Mouse (Mus musculus): ENCODE measurements around the gene Anks1b. TPM values are rescaled to one million over a fixed set of nuclear protein-coding genes. Genes with fewer than 3 reads are reported as not detected.

The Anks1b gene
- total and polyA plus RNA-seq, 3 experiments = not detected

GRCm38 (mm10) chr10:90851999-90852398 lies 978.7 kb downstream of the Anks1b start:
- Histone ChIP-seq H3K4me1 (ENCODE audit: control insufficient read depth in 1 of 2, insufficient read depth in 2 of 2, low read length in 2 of 2) (no peaks in the 10 kb centered on the region), H3K9me3 (replicated peaks; ENCODE audit: insufficient read depth, low read length) (no peaks in the 10 kb centered on the region), H3K27ac (ENCODE audit: control insufficient read depth, low read depth, low read length) (no peak overlapping the region), H3K9ac (ENCODE audit: control insufficient read depth, low read depth, low read length, poor library complexity, severe bottlenecking) (no peak overlapping the region), H3K27me3 (ENCODE audit: control insufficient read depth in 1 of 2, insufficient read depth in 2 of 2, low read length in 2 of 2) (peaks cover 0 to 5% of the 10 kb centered on the region in 2 experiments; a peak in 2 of 4 replicates), H3K36me3 (ENCODE audit: control insufficient read depth in 1 of 2, insufficient read depth in 2 of 2, low read length in 2 of 2) (no peaks in the 10 kb centered on the region), H3K4me3 (ENCODE audit: control insufficient read depth in 1 of 2, insufficient read depth in 1 of 2, low read depth in 2 of 2, low read length in 2 of 2) (no peak overlapping the region), H3K79me2 (ENCODE audit: control insufficient read depth, insufficient read depth, low read length, poor library complexity) (no peaks in the 10 kb centered on the region)
- TF ChIP-seq ZMIZ1 (IDR thresholded peaks at IDR 0.05; ENCODE audit: low read depth, low read length) (no peak), MYB (IDR thresholded peaks at IDR 0.05; ENCODE audit: low read depth, low read length) (no peak), GABPA (IDR thresholded peaks at IDR 0.05; ENCODE audit: low read depth, low read length) (no peak)
- no peak for DNase-seq (ENCODE audit: low read depth, low spot score)

GRCm38 (mm10) chr10:90852432-90852831 lies 979.1 kb downstream of the Anks1b start:
- no peaks in the 10 kb centered on the region for H3K36me3 ChIP-seq (ENCODE audit: control insufficient read depth in 1 of 2, insufficient read depth in 2 of 2, low read length in 2 of 2)
- H3K4me3 ChIP-seq (ENCODE audit: control insufficient read depth in 1 of 2, insufficient read depth in 1 of 2, low read depth in 2 of 2, low read length in 2 of 2) = no peak overlapping the region
- DNase-seq (ENCODE audit: low read depth, low spot score) = no peak
- H3K9me3 ChIP-seq (replicated peaks; ENCODE audit: insufficient read depth, low read length) = no peaks in the 10 kb centered on the region
- peaks cover 0 to 5% of the 10 kb centered on the region in 2 experiments; a peak in 2 of 4 replicates for H3K27me3 ChIP-seq (ENCODE audit: control insufficient read depth in 1 of 2, insufficient read depth in 2 of 2, low read length in 2 of 2)
- H3K27ac ChIP-seq (ENCODE audit: control insufficient read depth, low read depth, low read length) = no peak overlapping the region
- TF ChIP-seq HCFC1 (IDR thresholded peaks at IDR 0.05; ENCODE audit: low read depth, low read length) (no peak), TCF12 (IDR thresholded peaks at IDR 0.05; ENCODE audit: low read depth, low read length) (no peak), CTCF (IDR thresholded peaks at IDR 0.05 in 2 of 3, conservative IDR thresholded peaks at IDR 0.05 in 1 of 3; ENCODE audit: control insufficient read depth in 1 of 3, insufficient read depth in 1 of 3, low read depth in 2 of 3, low read length in 3 of 3, poor library complexity in 1 of 3, severe bottlenecking in 1 of 3) (no peak), MYC (IDR thresholded peaks at IDR 0.05; ENCODE audit: low read depth, low read length) (no peak), RAD21 (IDR thresholded peaks at IDR 0.05; ENCODE audit: low read depth, low read length) (no peak), USF2 (IDR thresholded peaks at IDR 0.05; ENCODE audit: borderline replicate concordance in 1 of 2, insufficient read depth in 1 of 2, low read depth in 1 of 2, low read length in 2 of 2) (no peak)
- no peaks in the 10 kb centered on the region for H3K4me1 ChIP-seq (ENCODE audit: control insufficient read depth in 1 of 2, insufficient read depth in 2 of 2, low read length in 2 of 2)
- no peak overlapping the region for H3K9ac ChIP-seq (ENCODE audit: control insufficient read depth, low read depth, low read length, poor library complexity, severe bottlenecking)
- no peaks in the 10 kb centered on the region for H3K79me2 ChIP-seq (ENCODE audit: control insufficient read depth, insufficient read depth, low read length, poor library complexity)

- H3K4me3 ChIP-seq (ENCODE audit: control insufficient read depth in 1 of 2, insufficient read depth in 1 of 2, low read depth in 2 of 2, low read length in 2 of 2) = no peak overlapping the region
- H3K4me1 ChIP-seq (ENCODE audit: control insufficient read depth in 1 of 2, insufficient read depth in 2 of 2, low read length in 2 of 2) = no peaks in the 10 kb centered on the region
- H3K9me3 ChIP-seq (replicated peaks; ENCODE audit: insufficient read depth, low read length) = no peaks in the 10 kb centered on the region
- H3K36me3 ChIP-seq (ENCODE audit: control insufficient read depth in 1 of 2, insufficient read depth in 2 of 2, low read length in 2 of 2) = no peaks in the 10 kb centered on the region
- no peaks in the 10 kb centered on the region for H3K79me2 ChIP-seq (ENCODE audit: control insufficient read depth, insufficient read depth, low read length, poor library complexity)
- peaks cover 0 to 5% of the 10 kb centered on the region in 2 experiments; a peak in 2 of 4 replicates for H3K27me3 ChIP-seq (ENCODE audit: control insufficient read depth in 1 of 2, insufficient read depth in 2 of 2, low read length in 2 of 2)
- no peak for DNase-seq (ENCODE audit: low read depth, low spot score)
- TF ChIP-seq POLR2A (IDR thresholded peaks at IDR 0.05; ENCODE audit: control insufficient read depth in 1 of 2, insufficient read depth in 1 of 2, low read depth in 1 of 2, low read length in 2 of 2, poor library complexity in 1 of 2) (no peak), NELFE (IDR thresholded peaks at IDR 0.05; ENCODE audit: low read depth, low read length) (no peak), SMC3 (IDR thresholded peaks at IDR 0.05; ENCODE audit: low read depth, low read length) (no peak), TBP (IDR thresholded peaks at IDR 0.05; ENCODE audit: low read depth, low read length) (no peak), ELF1 (IDR thresholded peaks at IDR 0.05; ENCODE audit: low read depth, low read length) (no peak), CTCF (IDR thresholded peaks at IDR 0.05 in 2 of 3, conservative IDR thresholded peaks at IDR 0.05 in 1 of 3; ENCODE audit: control insufficient read depth in 1 of 3, insufficient read depth in 1 of 3, low read depth in 2 of 3, low read length in 3 of 3, poor library complexity in 1 of 3, severe bottlenecking in 1 of 3) (no peak), MXI1 (IDR thresholded peaks at IDR 0.05; ENCODE audit: low read depth, low read length) (no peak), SIN3A (IDR thresholded peaks at IDR 0.05; ENCODE audit: low read length) (no peak), MYC (IDR thresholded peaks at IDR 0.05; ENCODE audit: low read depth, low read length) (no peak), GABPA (IDR thresholded peaks at IDR 0.05; ENCODE audit: low read depth, low read length) (no peak), ZNF384 (IDR thresholded peaks at IDR 0.05; ENCODE audit: low read depth, low read length) (no peak), MAFK (IDR thresholded peaks at IDR 0.05; ENCODE audit: borderline replicate concordance, low read depth, low read length) (no peak), NRF1 (IDR thresholded peaks at IDR 0.05; ENCODE audit: insufficient read depth, low read depth, low read length, poor library complexity, severe bottlenecking) (no peak), MYB (IDR thresholded peaks at IDR 0.05; ENCODE audit: low read depth, low read length) (no peak), CHD2 (IDR thresholded peaks at IDR 0.05; ENCODE audit: low read length) (no peak), JUND (IDR thresholded peaks at IDR 0.05; ENCODE audit: low read depth, low read length) (no peak), MAX (IDR thresholded peaks at IDR 0.05; ENCODE audit: low read length) (no peak)
- no peak overlapping the region for H3K9ac ChIP-seq (ENCODE audit: control insufficient read depth, low read depth, low read length, poor library complexity, severe bottlenecking)
- no peak overlapping the region for H3K27ac ChIP-seq (ENCODE audit: control insufficient read depth, low read depth, low read length)
Observed at GRCm38 (mm10) chr10:90856668-90857067, 983.4 kb downstream of the Anks1b start.
